Mouse (Mus musculus) ES-CJ7 (cell line): Measurements from ENCODE around the gene Trp73.
A peak's percentile ranks its signal among the peaks of the same experiment; 100 is the strongest.

Source experiments
- DNase-seq: peaks from one replicate; pipeline ENCODE4 v3.0.0; 2011; ENCODE audit warnings: low read depth, low spot score

Trp73 gene

DNA sequence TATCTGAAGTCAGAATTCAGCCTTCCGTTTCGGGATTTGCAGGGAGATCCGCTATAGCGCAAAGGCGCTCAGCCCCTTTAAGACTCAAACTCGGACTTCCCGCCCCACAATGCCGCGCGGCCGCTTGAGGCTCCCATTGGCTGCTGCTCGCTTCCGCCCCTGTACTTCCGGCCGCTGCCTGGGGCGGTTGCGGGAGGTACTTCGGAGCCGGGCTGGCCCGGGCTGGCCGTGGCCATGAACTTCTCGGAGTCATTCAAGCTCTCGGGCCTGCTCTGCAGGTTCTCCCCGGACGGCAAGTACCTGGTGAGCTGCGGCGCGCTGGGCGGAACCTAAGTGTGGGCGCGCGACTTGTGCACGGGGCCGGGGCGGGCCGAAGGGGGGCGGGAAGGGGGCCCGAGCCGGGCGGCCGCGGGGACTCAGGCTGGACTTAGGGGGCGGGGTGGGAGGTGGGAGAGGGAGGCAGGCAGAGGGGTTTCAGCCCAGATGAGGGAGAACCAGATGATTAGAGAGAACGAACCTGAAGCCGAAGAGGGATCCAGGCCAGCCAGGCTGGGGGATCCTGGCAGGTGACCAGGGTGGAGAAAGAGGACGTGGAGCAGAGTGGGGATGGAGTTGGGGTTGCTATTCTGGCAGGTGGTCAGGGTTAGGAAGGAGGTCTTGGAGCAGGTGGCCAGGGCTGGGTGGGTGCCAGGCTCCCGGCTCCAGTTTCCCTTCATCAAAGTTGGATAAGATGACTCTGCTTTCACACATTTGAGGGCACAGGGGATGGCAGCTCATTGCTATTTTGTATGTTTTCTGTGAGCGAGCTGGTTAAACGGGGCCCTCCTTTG is 2.4 kb upstream of the Trp73 start, which contains the start of gene Wrap73:
Gene Wrap73, plus strand, starts transcription at position 162 of the 830 bp plus-strand sequence.
- peak; percentile 90 for DNase-seq

DNA sequence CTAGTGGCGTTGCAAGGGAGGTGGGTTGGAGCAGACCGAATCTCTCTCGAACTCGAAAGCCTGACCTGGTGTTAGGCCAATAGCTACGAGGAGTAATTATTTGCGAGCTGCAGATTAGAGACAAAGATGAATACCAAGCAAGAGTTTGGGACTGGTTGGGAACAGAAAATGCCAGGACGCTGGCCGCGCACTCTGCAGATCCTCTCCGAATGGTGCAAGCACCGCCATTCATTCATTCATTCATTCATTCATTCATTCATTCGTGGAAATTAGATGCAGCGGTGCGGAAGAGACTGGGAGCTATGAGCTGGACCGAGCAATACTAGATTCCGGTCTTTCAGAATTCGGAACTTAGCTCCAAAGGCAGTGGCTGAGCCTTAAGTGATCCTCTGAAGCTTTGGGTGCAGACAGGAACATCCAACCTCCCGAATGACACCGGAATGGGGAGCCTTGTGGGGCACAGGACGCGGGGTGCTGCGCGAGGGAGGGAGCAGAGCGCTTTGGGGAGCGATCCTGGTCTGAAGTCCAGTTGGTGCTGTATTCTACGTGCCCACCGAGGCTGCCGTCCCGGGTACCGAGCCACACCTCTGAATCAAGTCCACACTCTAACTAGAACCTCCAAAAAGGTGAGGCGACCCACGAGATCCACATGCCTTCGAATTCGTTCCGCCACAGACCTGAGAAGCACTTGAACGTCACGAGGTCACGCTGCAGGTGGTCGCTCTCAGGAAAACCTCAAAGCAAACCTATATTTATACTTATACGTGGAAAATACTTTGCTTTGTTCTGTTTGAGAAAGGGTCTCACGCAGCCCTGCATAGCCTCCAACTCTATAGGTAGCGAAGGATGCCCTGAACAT is 1.2 kb upstream of the Trp73 start:
- no peak for DNase-seq

DNA sequence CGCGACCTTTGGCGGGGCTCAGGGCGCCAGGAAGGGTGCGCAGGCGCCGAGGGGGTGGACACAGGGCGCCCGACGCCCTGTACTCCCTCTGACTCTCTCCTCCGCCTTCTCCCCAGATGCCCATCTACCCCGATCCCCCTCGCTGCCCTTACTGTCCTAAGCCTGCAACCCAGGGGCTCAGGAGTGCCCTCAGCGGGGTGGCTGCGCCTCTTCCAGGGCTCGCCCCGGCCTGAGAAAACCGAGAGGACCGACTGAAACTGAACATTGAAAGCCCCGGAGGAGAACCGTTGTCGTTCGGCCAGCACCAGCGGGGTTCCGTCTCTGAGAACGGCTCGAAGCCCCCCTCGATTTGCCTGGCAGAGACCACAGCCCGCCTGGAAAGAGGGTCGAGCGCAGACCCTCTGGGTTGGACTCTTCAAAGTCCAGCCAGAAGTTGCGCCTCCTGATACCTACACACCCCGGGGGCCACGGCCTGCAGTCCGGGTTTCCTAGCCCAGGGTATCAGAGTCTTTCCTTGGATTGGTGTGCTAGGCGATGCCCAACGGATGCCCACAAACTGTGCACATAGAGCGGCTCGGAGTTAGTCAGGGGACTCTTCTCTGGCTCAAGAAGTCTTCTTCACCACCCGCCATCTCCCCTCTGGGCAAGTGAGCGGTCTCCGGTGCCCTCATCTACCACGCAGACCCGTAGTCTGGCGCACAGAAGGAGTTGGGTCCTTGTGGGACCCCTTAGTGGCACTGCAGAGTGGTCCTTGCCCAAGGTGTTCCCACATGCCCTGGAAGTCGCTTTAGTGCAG is 403 bp upstream of the Trp73 start:
- DNase-seq: no peak

DNA sequence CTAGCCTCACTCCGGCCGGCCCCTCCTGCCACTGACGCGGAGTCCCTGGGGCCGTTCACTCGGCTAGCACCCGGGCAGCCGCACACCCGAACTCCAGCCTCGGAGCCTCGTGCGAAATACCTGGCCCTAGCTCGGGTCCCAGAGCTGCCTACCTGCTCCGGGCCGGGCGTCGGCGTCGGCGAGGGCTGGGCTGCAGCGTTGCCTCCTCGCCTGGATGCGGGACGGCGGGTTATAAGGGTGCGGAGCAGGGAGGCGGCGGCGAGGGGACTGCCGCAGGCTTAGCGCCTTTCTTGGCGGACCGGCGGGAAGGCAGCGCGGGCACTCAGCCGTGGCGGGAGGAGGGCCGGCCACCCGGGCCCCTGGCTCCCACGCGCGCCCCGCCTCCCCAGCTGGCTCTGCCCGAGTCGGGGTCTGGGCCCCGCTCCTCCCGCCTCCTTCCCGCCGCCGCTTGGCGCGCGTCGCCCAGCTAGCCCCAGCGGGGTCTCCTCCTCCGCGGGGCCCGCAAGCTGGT is 282 bp downstream of the Trp73 start:
- DNase-seq: no peak

DNA sequence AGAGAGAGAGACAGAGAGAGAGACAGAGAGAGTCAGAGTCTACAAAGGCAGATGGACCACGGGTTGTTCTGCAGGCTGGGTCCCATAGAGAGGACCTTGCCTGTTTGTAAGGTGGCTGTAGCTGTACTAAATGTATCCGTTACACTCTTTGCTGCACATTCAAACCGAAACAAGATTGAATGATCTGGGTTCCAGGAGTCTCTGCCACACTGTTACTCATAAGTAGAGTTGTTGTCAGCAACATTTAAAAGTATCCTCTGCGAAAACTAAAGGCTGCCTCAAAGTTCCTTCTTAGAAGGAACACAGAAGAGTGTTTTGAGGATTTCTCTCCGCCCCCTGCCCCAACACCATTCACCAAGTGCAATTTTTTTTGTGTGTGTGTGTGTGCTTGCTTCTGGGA is 2.9 kb downstream of the Trp73 start:
- no peak for DNase-seq

DNA sequence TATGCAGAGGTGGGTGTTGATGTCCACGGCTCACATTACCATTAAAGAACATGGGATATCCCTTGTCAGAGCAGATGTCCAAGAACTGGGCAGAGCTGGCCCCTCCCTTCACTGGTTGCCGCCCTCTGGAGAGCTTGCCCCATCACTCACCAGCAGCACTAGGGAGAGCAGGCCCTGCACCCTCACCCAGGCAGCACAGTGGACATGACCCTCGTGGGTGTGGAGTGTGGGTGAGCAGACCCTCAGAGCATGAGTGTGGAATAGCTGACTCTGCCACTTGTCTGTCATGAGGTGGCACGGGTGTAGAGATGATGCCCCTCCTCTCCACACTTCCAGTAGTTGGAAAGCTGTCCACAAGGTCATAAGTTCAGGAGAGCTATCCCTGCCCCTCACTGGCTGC is 5.2 kb downstream of the Trp73 start:
- no peak for DNase-seq

DNA sequence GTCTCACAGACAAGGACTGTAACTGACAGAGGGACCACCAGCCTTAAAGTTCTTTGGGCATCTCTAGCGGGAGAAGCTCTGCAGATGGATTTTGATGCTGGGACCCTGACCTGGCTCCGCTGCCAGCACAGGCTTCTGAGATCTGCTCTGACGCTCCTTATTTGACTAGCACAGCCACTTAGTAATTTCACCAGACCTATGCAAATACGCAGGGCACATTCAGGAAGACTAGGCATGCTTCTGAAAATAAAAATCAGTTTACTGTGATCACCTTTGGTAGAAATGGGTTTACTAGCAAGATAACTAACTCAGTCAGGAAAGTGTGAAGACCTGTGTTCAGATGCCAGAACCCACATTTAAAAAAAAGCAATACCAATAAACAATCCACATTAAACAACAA is 8.1 kb downstream of the Trp73 start:
- no peak for DNase-seq

DNA sequence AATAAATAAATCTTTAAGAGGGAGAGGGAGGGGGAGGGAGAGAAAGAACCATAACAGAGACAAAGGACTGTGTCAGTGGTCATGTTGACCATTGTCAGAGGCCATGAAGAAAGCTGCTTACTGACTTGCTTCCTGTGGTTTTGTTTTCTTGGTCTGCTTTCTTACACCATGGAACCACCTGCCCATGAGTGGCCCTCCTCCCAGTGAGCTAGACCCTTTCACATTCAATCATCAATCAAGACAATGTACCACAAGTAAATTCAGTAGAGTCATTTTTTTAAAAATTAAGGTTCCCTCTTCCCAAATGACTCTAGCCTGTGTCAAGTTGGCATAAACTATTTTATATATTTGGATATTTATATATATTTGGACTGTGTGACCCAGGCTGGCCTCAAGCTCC is 10.1 kb downstream of the Trp73 start:
- no peak for DNase-seq

DNA sequence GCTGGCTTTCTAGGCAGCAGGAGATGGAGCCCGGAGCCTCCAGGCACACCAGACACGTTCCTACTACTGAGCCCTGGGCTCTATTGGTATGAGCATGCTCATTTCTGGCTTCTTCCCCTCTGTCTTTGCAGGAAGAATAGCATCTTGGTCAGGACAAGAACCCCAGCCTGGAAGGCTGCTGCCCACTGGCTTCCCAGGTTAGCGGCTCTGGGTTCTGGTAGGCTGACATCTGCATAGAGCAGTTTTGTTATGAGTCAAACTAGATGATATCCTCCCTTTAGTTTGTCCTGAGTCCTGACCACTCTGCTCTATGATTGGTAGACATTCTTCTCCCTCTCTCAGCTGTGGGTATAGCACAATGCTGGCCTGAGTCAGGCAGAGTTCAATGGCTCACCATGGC is 12.7 kb downstream of the Trp73 start:
- no peak for DNase-seq

DNA sequence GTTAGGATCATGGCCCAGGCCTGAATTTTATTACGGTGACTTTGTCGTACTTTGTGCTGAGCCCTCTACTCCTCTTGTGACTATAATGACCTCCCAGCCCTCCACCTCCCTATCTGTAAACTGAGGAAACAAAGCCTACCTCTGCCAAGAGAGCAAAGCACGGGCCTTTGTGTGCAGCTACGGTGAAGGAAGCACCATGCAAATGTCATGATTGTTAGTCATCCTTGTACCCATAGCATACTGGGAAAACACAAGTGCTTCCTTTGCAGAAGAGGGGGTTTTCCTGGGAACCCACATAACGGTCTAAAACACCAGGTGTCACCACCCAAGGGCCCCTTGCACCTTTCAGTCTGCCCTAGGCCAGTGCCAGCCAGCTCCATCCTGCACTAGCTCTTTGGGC is 14.8 kb downstream of the Trp73 start:
- no peak for DNase-seq

DNA sequence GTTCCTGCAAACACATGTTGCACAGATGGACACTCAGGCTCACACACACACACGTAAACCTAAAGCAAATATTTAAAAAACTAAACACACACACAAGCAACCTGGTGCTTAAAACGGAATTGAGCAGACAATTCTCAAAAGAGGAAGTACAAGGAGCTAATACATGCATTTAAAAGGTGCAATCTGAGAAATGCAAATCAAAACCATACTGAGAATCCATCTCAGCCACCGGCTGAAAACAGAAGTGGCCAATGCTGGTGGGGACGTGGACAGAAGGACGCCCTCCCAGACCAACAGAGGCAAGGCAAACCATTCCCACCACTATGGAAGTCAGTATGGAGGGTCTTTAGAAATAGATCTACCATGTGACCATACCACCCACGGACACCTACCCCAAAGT is 16.5 kb downstream of the Trp73 start:
- DNase-seq: no peak

DNA sequence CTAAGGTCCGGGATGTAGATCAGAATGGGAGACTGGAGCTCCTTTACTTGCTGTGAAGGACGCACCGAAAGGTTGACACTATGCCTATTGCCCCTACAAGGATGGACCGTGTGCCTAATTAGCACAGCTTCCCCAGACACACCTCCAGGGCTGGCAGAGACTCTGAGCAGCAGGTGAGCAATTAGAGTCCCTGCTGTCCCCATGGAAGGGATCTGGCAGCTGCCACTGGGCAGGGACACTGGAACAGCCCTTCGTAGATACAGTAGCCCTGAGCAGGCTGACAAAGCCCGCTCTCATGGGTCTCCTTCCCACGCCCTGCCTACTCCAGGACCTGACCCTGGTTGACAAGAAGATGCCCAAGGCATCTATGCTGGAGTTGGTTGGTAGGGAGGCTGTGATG is 17.6 kb downstream of the Trp73 start:
- DNase-seq: no peak

DNA sequence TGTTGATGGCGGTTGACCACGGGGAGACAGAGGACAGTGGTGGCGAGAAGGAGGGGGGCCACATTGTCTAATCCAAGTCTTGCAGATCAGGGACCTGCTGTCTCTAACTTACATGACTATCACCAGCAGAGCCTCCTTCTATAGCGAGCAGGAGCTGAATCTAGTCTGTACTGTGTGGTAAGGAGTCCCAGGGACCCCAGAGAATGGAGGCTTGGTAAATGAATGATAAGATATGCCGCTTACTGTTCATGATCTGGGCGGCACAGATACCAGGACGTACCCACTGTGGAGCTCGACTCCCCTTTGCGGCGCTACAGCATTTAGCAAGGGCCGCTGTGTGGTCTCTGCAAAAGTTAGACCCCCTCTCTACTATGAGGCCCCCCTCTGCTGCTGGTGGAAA is 18.2 kb downstream of the Trp73 start:
- DNase-seq: no peak

DNA sequence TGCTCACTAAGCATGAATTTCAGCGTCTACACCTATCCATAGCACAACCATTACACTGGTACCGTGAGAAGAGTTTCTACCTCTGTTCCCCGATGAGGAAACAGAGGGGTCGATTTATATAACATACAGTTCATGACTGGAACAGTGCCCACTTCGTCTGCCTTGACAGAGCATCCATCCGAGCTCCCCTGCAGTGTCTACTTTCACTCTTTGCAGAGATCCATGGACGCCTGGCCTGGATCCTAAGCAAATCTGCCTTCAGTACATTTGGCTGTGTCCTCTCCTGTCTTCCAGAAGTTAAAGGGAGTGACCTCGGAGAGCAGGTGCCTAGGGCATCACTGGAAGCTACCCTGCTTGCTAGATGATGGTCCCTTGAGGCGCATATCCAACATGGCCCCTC is 20.8 kb downstream of the Trp73 start:
- DNase-seq: no peak

DNA sequence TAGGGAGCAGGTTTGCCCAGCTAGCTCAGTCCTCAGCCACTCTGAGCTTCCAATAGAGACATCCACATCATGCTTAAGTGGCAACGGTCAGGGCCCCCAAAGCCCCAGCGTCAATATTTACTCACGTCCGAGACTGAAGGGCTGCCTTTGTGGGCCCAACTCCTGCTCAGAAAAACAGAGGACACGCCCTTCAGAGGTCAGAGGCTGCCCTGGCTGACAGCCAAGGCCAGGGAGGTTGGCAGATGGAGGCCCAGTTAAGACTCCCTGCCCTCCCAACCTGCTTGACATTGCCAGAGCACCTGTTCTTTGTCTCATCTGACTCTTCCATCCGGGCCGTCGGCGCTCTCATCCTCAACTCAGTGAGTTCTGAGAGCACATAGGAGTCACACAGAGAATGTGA is 21.2 kb downstream of the Trp73 start:
- no peak for DNase-seq

DNA sequence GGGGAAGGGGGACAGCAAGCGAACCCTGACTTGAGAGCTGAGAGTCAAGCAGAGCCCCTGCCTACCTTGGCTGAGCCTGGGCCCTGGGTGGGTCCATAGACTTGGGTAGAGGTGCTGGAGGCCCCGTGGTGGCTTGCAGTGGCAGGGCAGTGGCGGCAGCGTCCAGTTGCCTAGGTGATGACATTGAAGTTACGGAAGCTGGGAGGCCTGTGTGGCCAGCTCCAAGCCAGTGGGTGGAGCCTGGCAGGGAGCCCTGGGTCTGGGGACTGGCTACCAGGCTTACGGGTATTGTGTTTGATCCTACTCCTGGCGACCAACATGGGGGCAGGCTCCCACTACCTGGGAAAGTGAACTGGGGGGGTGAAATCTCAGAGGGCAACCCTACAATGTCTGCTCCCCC is 23.6 kb downstream of the Trp73 start:
- no peak for DNase-seq

DNA sequence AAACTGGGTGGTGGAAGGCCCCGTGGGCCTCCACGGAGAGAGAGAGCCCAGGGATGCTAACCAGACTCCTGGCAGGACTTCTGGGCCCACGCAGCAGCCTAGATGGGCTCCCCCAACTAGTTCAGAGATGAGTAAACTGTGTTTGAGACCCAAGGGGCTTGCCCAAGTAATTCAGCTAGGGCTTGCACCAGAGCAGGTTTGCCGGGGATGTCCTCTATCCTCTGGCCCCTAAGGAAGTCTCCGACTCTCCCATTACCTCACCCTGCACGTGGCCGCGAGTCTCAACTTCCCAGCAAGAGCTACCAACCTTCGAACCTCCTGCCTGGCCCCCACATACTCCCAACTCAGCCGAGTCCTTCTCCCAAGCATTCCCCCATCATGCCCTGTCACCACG is 30.2 kb downstream of the Trp73 start:
- DNase-seq: no peak

DNA sequence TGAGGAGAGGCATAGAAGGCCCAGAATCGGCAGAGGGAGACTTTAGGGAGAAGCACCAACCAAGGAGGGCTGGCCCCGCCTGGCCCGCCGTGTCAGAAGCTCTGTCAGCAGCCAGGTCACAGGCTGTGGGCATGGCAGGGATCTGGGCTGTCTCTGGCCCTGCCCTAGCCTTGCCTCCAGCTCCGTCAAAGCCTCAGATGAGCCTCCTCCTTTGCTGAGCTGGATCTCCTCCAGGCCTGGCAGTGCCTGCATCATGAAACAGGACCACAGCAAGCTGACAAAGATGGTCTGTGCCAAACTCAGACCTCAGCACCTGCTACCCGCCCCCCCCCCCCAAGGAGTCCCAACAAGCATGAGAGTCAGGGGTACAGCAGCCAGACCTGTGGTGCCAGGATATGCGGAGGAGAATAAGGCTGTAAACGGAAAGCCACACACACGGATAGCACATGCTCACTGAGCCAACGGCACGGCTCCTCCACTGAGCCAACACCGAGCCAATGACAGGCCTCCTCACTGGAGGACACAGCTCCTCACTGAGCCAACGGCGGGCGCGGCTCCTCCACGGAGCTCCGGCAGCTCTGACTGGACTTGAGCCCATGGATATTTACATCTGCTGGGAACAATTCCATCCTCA is 30.7 kb downstream of the Trp73 start:
- no peak for DNase-seq

DNA sequence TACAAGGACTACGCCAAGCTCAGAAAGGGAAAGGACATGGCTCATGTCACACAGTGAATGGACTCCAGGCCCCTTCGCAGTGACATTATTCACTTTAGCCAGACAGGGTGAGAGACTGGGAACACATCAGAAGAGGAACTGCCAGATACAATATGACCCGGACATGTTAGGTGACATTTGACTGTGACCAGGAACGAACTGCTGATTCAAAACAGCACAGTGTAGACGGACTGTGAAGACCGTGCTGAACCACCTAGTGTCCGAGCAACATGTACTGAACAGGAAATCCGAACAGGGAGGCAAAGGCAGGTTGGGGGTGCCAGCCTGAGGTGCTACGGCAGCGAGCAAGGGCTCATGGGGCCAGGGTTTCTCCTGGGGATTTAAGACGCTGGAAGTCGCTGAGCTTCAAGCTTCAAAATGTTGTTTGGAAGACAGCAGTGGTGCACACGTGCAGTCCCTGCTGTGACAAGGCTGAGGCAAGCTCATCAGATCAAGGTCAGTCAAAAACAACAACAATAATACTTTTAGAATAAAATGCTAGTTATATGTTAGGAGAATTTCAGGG is 33.4 kb downstream of the Trp73 start:
- no peak for DNase-seq

DNA sequence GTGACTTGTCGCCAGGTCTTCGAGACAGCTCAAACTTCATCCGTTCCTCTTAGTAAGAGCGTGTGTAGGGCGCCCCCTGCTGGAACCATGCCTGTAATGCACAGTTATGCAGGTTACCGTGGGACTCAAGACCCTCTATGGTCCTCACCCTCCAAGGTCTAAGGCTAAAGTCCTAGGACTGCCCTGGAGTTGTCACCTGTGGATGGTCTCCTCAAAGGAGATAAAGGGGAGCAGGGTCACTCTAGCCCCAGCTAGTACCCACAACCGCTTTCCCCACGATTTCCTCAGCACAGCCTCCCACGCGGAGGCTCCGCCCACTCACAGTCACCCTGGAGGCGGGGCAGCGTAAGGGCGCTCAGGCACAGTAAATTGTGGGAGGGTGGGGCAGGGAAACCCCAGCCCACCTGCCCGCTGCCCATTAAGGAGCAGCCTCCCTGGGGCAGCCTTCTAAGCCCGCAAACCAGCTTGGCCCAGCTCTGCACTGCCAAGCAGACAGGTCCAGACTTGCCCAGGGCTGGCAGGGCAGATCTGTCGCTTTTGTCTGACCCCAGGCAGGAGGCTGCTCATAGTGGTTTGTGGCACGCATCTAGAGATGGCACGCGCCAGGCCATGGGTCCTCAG is 34.5 kb downstream of the Trp73 start:
- DNase-seq: peak; percentile 92

DNA sequence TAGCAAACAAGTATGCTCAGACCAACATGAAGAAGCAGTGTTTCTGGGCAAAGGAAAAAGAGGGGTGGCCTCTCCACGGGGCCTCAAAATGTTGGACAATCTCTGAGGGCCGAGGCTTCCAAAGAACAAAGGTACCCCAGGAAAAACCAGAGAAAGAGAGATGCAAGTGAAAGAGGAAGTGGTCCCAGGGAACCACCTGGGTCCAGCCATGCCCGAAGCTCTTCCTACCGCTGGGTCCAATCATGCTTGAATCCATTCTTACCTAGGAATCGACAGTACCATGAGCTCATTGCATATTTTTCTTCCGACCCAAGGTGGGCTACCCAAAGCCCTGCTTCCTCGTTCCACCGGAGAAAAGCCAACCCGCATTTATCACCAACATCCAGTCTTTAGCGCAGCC is 36.1 kb downstream of the Trp73 start:
- no peak for DNase-seq
